Mouse (Mus musculus): ENCODE measurements around the gene Dnah17. TPM values are rescaled to one million over a fixed set of nuclear protein-coding genes. Genes with fewer than 3 reads are reported as not detected.

Dnah17 gene
- total RNA-seq (2021) = under 1 TPM; 0.14 to 0.16 TPM
- long read RNA-seq, partial matches to known transcripts = 0 of 2 reads
- long read RNA-seq, other reads (novel, unspliced or antisense) = 2 of 2 reads

DNA sequence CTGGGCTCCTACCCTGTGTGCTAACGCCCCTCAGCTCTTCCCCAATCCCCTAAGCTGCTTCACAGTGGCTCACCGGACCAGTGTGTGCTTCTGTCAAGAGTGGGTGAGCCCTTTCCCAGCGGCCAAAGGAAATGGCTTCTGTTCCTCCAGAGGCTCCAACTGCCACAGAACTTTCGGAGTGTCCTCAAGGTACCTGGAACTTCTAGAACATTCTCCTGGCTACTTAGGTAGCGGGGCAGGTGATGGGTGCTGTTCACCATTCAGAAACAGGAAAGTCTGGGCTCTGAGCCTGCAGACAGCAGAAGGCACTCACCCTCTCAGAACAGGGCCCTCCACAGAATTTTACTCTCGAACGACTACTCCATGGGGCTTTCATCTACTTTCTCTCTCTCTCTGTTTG is at the start of gene Dnah17:
Dnah17 (minus strand) TSS at position 101 of the 400 bp plus-strand sequence.
- no peak for DNase-seq (ENCODE audit: low spot score in 2 of 2)

- DNase-seq (ENCODE audit: low spot score in 2 of 2) = no peak
Observed at GRCm38 (mm10) chr11:118180199-118180598, 49.8 kb upstream of the Dnah17 start.

DNA sequence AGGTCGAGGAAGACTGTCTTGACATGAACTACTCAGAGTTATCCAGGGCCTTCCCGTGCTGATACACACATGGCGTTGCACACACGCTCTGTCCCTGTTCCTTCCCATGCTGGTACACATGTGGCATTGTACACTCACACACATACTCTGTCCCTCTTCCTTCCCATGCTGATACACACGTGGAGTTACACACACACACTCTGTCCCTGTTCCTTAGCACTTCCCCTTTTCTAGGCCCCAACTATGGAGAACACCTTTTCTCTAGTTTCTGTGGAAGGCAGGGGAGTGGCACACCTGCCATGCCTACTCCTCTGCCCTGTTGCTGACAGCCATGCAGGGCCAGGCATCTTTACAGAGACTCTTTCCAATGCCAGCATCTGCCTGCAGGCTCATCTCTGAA is 47.8 kb upstream of the Dnah17 start:
- no peak for DNase-seq (ENCODE audit: low spot score in 2 of 2)

GRCm38 (mm10) chr11:118174752-118175151 is 44.3 kb upstream of the Dnah17 start:
- no peak for DNase-seq (ENCODE audit: low spot score in 2 of 2)

DNA sequence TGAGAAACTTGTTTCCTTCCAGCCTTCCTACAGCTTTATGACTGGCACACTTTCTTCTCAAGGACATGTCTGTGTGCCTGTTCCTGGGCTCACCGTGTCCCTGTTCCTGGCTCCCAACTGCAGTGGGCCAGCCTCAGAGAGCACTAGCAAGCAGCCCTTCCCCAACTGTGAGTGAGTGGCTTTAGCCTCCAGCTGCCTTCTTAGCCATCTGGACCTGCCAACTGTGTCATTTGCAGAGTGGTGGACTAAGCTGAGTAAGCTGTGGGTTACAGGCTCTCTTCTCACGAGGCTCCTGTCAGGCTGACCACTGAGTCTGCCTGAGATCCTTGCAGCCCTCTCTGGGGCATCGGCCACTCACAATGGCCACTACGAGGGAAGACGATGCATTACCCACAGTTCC is 42.3 kb upstream of the Dnah17 start:
- no peak for DNase-seq (ENCODE audit: low spot score in 2 of 2)

- DNase-seq (ENCODE audit: low spot score in 2 of 2) = no peak
Observed at GRCm38 (mm10) chr11:118170333-118170732, 39.9 kb upstream of the Dnah17 start.

GRCm38 (mm10) chr11:118168714-118169113 is 38.3 kb upstream of the Dnah17 start:
- DNase-seq (ENCODE audit: low spot score in 2 of 2) = no peak

- DNase-seq (ENCODE audit: low spot score in 2 of 2) = no peak
Observed at GRCm38 (mm10) chr11:118166626-118167025, 36.2 kb upstream of the Dnah17 start.

DNA sequence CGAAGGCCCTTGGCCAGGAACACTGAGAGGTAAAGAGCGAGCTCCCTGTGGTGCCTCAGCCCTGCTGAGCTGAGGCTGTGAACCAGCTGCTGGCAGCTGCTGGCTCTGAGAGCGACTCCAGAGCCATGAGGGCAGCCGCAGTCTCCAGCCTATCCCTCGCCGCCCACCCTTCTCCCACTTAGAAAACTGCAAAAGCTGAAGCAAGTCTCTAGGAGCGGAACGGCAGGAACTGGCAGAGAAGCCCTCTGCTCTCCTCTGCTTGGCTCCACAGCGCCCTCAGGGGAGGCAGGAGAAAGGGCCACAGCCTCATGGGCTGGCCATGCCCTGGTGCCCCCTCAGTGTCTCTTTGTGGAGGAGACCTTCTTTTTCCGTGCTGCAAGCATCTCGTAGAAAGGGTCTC is 35.2 kb upstream of the Dnah17 start:
- no peak for DNase-seq (ENCODE audit: low spot score in 2 of 2)

GRCm38 (mm10) chr11:118164566-118164965 is 34.1 kb upstream of the Dnah17 start:
- no peak for DNase-seq (ENCODE audit: low spot score in 2 of 2)

- no peak for DNase-seq (ENCODE audit: low spot score in 2 of 2)
Observed at GRCm38 (mm10) chr11:118162245-118162644, 31.8 kb upstream of the Dnah17 start.

- DNase-seq (ENCODE audit: low spot score in 2 of 2) = no peak
Observed at GRCm38 (mm10) chr11:118161240-118161639, 30.8 kb upstream of the Dnah17 start.

- DNase-seq (ENCODE audit: low spot score in 2 of 2) = no peak
Observed at GRCm38 (mm10) chr11:118160763-118161162, 30.3 kb upstream of the Dnah17 start.

DNA sequence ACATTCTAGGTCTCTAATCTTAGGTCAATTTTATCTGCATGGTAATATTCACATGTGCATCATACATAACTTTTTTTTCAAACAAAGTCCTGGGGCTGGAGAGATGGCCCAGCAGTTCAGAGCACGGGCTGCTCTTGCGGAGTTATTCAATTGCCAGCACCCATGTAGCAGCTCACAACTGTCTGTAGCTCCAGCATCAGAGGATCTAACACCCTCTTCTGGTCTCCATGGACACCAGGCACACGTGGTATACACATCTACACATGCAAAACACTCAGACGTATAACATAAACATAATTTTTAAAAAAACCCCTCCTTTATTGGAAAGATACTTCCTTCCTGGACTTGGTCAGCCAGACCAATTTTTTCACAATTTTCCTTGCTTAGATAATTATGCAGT is 28.3 kb upstream of the Dnah17 start:
- no peak for DNase-seq (ENCODE audit: low spot score in 2 of 2)

DNA sequence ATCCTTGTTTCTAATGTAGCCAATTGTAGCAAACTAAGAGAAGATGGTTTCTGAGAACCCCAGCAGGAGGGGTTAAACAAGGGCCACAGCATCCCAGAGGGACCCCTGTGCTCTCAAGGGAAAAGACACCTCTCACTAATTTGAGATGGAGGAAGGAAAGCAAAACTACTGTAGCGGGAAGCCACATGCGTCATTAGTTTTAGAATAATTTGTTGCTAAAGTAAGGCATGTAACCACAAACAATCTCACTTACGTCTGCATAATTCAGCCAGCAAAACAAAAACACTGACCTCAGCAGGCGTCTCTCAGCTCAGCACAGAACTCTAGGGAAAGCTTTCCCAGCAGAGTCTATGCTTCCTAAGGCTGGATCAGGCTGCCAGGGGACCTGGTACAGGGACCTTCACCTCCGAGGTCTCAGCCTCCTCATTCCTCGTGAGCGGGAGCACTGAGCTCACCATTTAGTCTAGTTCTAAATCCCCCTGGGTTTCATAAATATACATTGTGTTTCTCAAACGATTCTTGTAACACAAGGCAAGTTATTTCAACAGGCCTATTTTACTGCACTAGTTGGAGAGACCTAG is 26.1 kb upstream of the Dnah17 start:
- no peak for DNase-seq (ENCODE audit: low spot score in 2 of 2)

DNA sequence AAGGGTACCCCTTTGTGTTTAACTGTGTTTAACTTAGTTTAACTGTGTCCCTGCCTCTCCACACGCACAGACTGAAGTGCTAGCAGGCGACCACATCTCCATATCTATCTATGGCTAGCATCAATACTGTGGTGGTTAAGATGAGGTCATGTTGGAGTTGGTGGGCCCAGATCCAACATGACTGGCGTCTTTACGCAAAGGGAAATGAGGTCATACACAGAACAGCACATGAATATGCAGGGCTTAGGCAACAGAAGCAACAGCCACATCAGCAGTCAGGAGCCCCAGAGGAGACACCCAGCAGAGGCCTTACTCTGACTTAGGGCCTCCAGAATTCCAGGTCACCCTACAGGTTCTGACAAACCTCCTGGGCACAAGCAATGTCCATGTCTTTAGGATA is 22.5 kb upstream of the Dnah17 start:
- no peak for DNase-seq (ENCODE audit: low spot score in 2 of 2)

- DNase-seq (ENCODE audit: low spot score in 2 of 2) = no peak
Observed at GRCm38 (mm10) chr11:118151423-118152180, 21.2 kb upstream of the Dnah17 start.

GRCm38 (mm10) chr11:118150115-118150701 is 19.8 kb upstream of the Dnah17 start:
- DNase-seq (ENCODE audit: low spot score in 2 of 2) = peak in 1 of 2 experiments; percentile 51

DNA sequence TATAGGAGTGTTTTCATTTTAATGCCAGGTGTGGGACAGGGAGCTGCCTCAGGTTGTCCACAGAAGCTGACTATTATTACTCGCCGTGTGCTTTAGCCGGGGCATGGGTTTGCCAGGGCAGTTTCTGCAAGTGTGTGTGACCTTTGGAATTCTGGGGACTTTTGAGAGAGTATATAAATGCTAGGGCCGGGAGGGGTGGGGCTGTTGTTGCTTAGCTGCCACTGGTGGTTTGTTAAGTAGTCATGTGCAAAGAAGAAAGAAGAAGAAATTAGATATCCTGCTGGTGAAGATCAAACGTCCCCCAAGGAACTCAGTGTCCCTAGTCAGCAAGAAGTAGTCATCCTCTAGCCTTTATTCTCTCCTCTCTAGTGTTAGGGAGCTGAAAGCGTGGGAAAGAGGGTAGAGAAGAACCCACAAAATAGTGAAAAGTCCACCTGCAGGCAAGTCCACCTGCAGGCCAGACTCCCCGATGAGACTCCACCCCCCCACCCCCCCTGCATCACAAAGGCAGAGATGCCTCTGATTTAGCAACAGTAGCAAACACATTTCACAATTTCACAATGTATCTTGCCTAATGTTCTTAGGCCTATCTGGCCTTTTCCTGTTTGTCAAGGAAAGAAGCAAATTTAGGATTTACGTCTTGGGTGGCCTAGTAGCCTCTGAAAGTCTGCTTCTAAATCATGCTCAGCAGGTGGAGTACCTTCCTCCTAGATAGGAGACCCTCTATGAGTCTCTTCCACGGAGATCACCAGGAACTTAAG is 17.6 kb upstream of the Dnah17 start:
- no peak for DNase-seq (ENCODE audit: low spot score in 2 of 2)

- no peak for DNase-seq (ENCODE audit: low spot score in 2 of 2)
Observed at GRCm38 (mm10) chr11:118146446-118146845, 16.0 kb upstream of the Dnah17 start.

GRCm38 (mm10) chr11:118145771-118146351 is 15.4 kb upstream of the Dnah17 start:
- no peak for DNase-seq (ENCODE audit: low spot score in 2 of 2)
